Mouse (Mus musculus) embryonic fibroblast, embryonic 13.5 days (primary cell): ENCODE data around the gene Negr1.

Experiments
- CTCF ChIP-seq: IDR thresholded peaks from 2 replicates; pipeline ENCODE4 v1.5.1; 2011; ENCODE audit warnings: mild to moderate bottlenecking, control low read depth, low read length, moderate library complexity, borderline replicate concordance; ENCODE audit not compliant: insufficient read depth
- POLR2A ChIP-seq: IDR thresholded peaks from 2 replicates; pipeline ENCODE4 v1.6.1; 2011; ENCODE audit warnings: low read depth, mild to moderate bottlenecking, control low read depth, low read length, moderate library complexity

DNA sequence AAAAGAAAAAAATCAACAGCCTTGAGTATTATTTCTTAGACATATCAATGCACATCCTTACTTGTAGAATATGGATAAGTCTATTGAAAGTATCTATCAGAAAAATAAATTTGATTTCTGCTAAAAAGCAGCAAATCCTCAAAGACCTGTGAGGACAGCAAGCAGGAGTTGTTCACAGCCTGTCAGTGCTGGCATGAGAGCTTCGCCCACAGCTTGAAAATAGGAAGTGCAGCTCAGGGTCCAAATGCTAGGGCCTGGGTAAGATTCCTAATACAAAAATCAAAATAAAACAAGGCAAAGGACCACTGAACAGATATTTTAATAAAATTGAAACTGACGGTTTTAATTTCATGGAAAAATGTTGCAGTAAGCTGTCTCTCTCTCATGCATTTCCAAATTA, 483.0 kb downstream of the Negr1 start:
- no peak for TF ChIP-seq CTCF
- no peak for TF ChIP-seq POLR2A
